Mouse (Mus musculus) bone marrow macrophage, adult 2 months (primary cell): ENCODE results near the gene Ahcy.

ENCODE experiments used
- CTCF ChIP-seq: IDR thresholded peaks from 2 replicates; pipeline ENCODE4 v1.5.1; 2012; ENCODE audit warnings: low read depth, mild to moderate bottlenecking, low read length, moderate library complexity
- POLR2A ChIP-seq: IDR thresholded peaks from 2 replicates; pipeline ENCODE4 v1.6.1; 2012; ENCODE audit warnings: mild to moderate bottlenecking, low read depth, low read length, borderline replicate concordance

DNA sequence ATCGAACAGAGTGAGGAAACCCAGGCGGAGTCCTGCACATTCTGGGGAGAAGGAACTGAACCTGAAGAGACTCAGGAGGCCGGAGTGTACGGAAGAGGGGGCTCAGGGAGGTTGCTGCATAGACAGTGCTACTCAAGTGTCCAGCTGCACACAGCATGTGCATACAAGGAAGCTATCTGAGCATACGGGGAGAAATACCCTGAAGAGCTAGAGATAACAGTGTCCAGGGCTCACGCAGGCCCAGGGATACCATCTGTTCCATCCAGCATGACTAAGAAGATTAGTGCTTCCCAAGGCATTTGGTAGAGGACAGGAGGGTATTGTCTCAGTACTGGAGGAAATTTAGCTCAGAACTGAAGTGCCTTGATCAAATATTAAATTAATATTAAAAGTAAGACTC lies 29.3 kb upstream of the Ahcy start:
- TF ChIP-seq CTCF (no peak), POLR2A (no peak)
